Mouse (Mus musculus) bone marrow macrophage, adult 2 months (primary cell): Measurements from ENCODE around the gene Ltbp1.

Experiments used
- CTCF ChIP-seq: IDR thresholded peaks from 2 replicates; pipeline ENCODE4 v1.5.1; 2012; ENCODE audit warnings: low read depth, mild to moderate bottlenecking, low read length, moderate library complexity
- POLR2A ChIP-seq: IDR thresholded peaks from 2 replicates; pipeline ENCODE4 v1.6.1; 2012; ENCODE audit warnings: mild to moderate bottlenecking, low read depth, low read length, borderline replicate concordance

- no peak for TF ChIP-seq POLR2A
- TF ChIP-seq CTCF = no peak
These were observed 322.8 kb downstream of the Ltbp1 start for GRCm38 (mm10) chr17:75328102-75328639.
